Comparison of ENCODE assay signal across 9 mouse cellular contexts in the genomic region with DNA sequence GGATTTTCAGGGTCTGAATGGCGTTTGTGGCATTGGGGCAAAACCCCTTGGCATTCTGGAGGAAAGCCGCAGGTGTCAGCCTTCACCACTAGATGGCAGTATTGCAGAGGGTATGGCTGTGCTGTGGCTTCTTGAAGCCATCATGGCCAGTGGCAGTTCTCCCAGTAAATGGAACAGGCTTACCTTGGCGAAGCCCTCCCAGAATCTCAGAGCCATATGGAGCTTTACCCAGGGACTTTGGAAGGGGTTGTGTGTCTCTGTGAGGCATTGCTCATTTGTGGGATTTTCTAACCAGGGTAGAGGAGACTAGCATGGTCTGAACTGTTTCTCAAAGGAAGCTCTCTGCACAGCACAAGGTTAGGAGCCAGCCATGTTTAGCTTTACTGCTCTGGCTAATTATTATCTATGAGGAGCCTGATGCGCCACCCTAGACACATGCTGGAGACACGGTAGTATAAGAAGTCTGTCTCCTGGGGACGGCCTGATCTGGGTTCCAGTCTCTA. TPM values are rescaled to one million over a fixed set of nuclear protein-coding genes. Genes with fewer than 3 reads are reported as not detected.
DNase-seq lines count a peak whose midpoint lies in the region; ATAC-seq lines count a peak whose summit lies in the region.
"Had no signal": no experiment of that assay in that cellular context is flagged by ENCODE, and none has a peak within 500 bp of the region (broad histone marks: within the 10 kb centered on the region; RNA-seq: fewer than 3 reads in every experiment).

No protein-coding gene starts in this region.

- 31% methylated on average over 6 of the region's 6 CpGs for WGBS in liver, embryonic 15.5 days (ENCODE audit: insufficient replicate concordance)
- 25% methylated on average over 6 of the region's 6 CpGs for WGBS in neural tube, embryonic 15.5 days

- ATAC-seq in liver, embryonic 15.5 days (ENCODE audit: insufficient read depth): peak; percentile 37; the same call in 1 of the 2 replicates
- ATAC-seq in neural tube, embryonic 15.5 days (ENCODE audit: low FRiP score): peak; percentile 84

- H3K9ac ChIP-seq in liver, embryonic 15.5 days: no peak overlapping the region
- H3K9ac ChIP-seq in neural tube, embryonic 15.5 days (replicated peaks): no peak overlapping the region
- H3K9ac ChIP-seq: embryonic facial prominence, embryonic 12.5 days had no signal

- no peaks in the 10 kb centered on the region for H3K36me3 ChIP-seq in liver, embryonic 15.5 days (replicated peaks)
- H3K36me3 ChIP-seq in neural tube, embryonic 15.5 days: no peaks in the 10 kb centered on the region
- H3K36me3 ChIP-seq: embryonic facial prominence, embryonic 12.5 days had no signal

- no peaks in the 10 kb centered on the region for H3K4me1 ChIP-seq in liver, embryonic 15.5 days (replicated peaks)
- 0 out of 2 replicates have a peak, but pooled peaks cover 3% of the 10 kb centered on the region for H3K4me1 ChIP-seq in neural tube, embryonic 15.5 days

- no peaks in the 10 kb centered on the region for H3K27me3 ChIP-seq in liver, embryonic 15.5 days
- H3K27me3 ChIP-seq in neural tube, embryonic 15.5 days (replicated peaks): no peaks in the 10 kb centered on the region
- H3K27me3 ChIP-seq: embryonic facial prominence, embryonic 12.5 days had no signal

- intact Hi-C loops in heart, postnatal 14 days (cut with DNase I): loop anchor here (5.0 kb wide), 1 partner anchor 106 kb away; no protein-coding TSS in a partner anchor

- H3K9me3 ChIP-seq in liver, embryonic 15.5 days (replicated peaks): no peaks in the 10 kb centered on the region
- H3K9me3 ChIP-seq in neural tube, embryonic 15.5 days (replicated peaks): no peaks in the 10 kb centered on the region
- H3K9me3 ChIP-seq: embryonic facial prominence, embryonic 12.5 days had no signal

- H3K27ac ChIP-seq in liver, embryonic 15.5 days (replicated peaks): no peak overlapping the region
- peak overlapping the region; percentile 18; the same call in 1 of the 2 replicates for H3K27ac ChIP-seq in neural tube, embryonic 15.5 days (replicated peaks)
- H3K27ac ChIP-seq: embryonic facial prominence, embryonic 12.5 days had no signal

- H3K4me2 ChIP-seq in liver, embryonic 15.5 days: no peak overlapping the region
- no peak overlapping the region for H3K4me2 ChIP-seq in neural tube, embryonic 15.5 days
- H3K4me2 ChIP-seq: embryonic facial prominence, embryonic 12.5 days had no signal

- H3K4me3 ChIP-seq in liver, embryonic 15.5 days (replicated peaks): no peak overlapping the region
- H3K4me3 ChIP-seq in neural tube, embryonic 15.5 days (replicated peaks): no peak overlapping the region
- H3K4me3 ChIP-seq: embryonic facial prominence, embryonic 12.5 days had no signal

- DNase-seq in A20 (ENCODE audit: low read depth, low spot score): peak; percentile 66
- DNase-seq in adrenal gland, postnatal 14 days: peak; percentile 84
- peak; percentile 85 for DNase-seq in embryo, embryonic 9.5 days (ENCODE audit: extremely low spot score)
- DNase-seq in heart, postnatal 14 days: peak; percentile 62 to 79
- peak; percentile 67 to 81 for DNase-seq in kidney, postnatal 36 days
- peak; percentile 78 for DNase-seq in testis, postnatal 10 days (ENCODE audit: low spot score)

RNA-seq across cellular contexts. Expression of a gene that starts 22.5 kb away (rescaled TPM):
- total RNA-seq in adrenal gland, postnatal 14 days (2021): 0.79 TPM in 1 of 2 replicates, not detected in the other
- not detected for total RNA-seq in heart, postnatal 14 days (2021)
- not detected in 2 replicates for polyA plus RNA-seq in liver, embryonic 15.5 days (2015; fragmentation: Nextera tagmentation; extraction: Ambion mirVana)
- polyA plus RNA-seq in neural tube, embryonic 15.5 days (2015; fragmentation: Nextera tagmentation; extraction: Ambion mirVana): 1.3 TPM in 1 of 2 replicates, not detected in the other

RNA-seq across cellular contexts. Expression of a gene that starts 38.2 kb away (rescaled TPM):
- 5.0 and 8.7 TPM in 2 replicates for total RNA-seq in adrenal gland, postnatal 14 days (2021)
- 10 to 100 TPM; 14.3 to 15.0 TPM for total RNA-seq in heart, postnatal 14 days (2021)
- 0.07 TPM in 1 of 2 replicates, not detected in the other for polyA plus RNA-seq in liver, embryonic 15.5 days (2015; fragmentation: Nextera tagmentation; extraction: Ambion mirVana)
- polyA plus RNA-seq in neural tube, embryonic 15.5 days (2015; fragmentation: Nextera tagmentation; extraction: Ambion mirVana): 0.44 and 0.87 TPM in 2 replicates
